Mouse (Mus musculus): ENCODE measurements around the gene Patj.

DNA sequence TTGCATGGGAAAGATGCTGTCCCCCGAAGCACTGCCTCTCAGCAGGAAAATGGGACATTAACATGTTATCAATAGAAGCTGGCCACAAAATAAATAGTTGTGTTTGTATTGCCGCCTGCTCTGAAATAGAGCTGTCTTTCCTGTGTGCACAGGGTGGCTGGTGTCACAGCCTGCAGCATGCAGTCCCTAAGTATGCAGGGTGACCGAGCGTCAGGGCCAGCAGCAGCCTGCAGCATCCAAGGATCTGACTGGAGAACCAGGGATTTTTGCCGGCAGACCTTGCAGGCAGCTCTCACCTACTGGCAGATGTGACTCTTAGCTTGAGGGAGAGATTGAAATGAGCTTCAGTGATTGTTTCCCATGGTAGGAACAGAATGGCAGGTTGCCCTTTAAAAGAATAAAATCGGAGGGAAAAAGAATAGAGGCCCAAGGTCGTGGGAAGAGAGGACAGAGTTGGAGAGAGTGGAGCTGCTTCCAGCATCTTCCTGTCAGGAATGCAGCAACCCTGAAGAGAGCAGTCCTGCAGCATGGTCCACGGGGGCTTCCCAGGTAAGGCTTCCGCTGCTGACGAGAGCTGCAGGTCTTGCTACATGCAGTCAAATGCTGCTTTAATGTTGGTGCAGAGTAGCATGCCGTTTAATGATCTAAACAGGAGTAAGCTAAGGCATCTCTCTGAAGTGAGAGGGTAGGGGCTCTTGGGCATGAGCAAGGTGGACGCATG is 151.0 kb downstream of the Patj start:
- TF ChIP-seq HCFC1 (IDR thresholded peaks at IDR 0.05; ENCODE audit: borderline replicate concordance, insufficient read depth, low read length) (no peak), CHD2 (IDR thresholded peaks at IDR 0.05; ENCODE audit: low read depth, low read length) (no peak), MAFK (IDR thresholded peaks at IDR 0.05; ENCODE audit: insufficient read depth, low read depth, low read length) (no peak), ZNF384 (IDR thresholded peaks at IDR 0.05; ENCODE audit: low read depth, low read length) (no peak), ZC3H11A (IDR thresholded peaks at IDR 0.05; ENCODE audit: borderline replicate concordance, low read depth, low read length) (no peak)
